Mouse (Mus musculus): Measurements from ENCODE around the gene Clec12b.

Clec12b gene

GRCm38 (mm10) chr6:129337751-129338150 is 47.9 kb downstream of the Clec12b start:
- no peak for TF ChIP-seq GATA4 (IDR thresholded peaks at IDR 0.05; ENCODE audit: insufficient replicate concordance, low read length)

DNA sequence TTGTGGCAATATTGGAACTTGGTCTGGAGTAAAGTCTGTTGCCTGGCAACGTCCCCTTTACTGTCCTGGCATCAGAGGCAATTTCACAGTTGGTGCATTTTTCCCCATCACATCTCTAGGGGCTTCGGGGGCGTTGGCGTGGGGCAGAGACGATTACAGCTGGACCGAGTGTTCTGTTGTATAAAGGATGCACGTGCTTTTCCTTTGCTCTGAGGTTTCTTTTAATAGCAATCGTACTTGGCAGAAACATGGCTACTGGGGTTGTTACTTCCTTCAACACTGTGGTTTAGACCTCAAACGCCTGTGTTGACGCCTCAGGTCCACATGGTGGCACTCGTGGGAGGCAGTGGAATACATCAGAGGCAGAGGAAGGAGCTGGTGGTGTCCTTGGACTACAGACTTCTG is 52.0 kb downstream of the Clec12b start:
- no peak for TF ChIP-seq GATA4 (IDR thresholded peaks at IDR 0.05; ENCODE audit: insufficient replicate concordance, low read length)

DNA sequence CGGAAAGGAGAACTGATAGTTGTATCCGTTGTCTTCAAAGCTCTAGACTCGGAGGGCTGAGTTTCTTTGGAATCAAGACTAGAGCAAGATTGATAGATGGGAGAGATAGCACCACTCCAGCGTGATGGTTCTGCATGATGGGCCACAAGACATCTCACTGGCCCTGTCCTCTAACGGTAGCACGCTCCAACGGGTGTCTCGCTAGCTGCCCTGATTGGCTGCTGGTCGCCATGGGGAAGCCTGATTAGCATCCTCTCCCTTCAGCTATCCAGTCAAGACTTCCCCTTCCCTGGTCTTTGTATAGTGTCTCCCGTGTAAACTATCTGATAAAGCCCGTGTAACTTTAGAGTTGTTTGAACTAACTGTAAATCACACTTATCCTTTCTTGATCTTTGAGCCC is 54.1 kb downstream of the Clec12b start, which contains the start of gene 4922502D21Rik:
TSS of gene 4922502D21Rik (minus strand) at position 187 of the 400 bp plus-strand sequence.
- no peak for TF ChIP-seq GATA4 (IDR thresholded peaks at IDR 0.05; ENCODE audit: insufficient replicate concordance, low read length)

DNA sequence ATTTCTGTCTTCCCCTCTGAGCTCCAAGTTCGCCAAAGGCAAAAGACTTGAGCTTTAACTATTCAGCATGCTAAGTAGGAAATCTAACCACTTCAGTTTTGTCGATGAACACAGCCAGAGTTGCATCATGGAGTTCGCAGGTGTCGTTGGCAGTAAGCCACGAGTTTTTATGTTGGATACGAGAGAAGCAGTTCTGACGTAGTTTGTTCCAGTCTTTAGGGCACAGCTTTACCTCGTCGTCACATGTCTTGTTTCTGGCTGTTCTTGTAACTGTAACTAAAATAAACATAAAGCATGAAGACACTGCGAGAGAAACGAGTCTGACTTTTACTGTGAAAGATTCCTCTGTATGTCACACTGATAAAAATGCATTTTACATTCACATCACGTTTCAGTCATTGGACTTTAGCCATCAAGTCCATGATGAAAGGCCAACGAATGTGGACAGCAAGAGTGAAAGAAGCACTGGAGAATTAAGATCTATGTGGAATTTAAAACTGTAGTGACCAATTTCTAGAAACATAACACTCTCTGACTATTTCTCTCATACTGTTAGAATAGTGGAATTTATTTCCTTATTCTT is 59.0 kb downstream of the Clec12b start:
- no peak for TF ChIP-seq GATA4 (IDR thresholded peaks at IDR 0.05; ENCODE audit: insufficient replicate concordance, low read length)

GRCm38 (mm10) chr6:129326016-129326415 is 59.7 kb downstream of the Clec12b start:
- TF ChIP-seq GATA4 (IDR thresholded peaks at IDR 0.05; ENCODE audit: insufficient replicate concordance, low read length): no peak
